10 mouse cellular contexts compared by ENCODE assay signal in genomic region chr1:189817810-189818209, GRCm38 (mm10).
DNase-seq lines count a peak whose midpoint lies in the region; ATAC-seq and TF ChIP-seq lines count a peak whose summit lies in the region.
"Had no signal": no experiment of that assay in that cellular context is flagged by ENCODE, and none has a peak within 500 bp of the region (broad histone marks: within the 10 kb centered on the region; RNA-seq: fewer than 3 reads in every experiment).

No protein-coding gene starts in this region.

- H3K27ac ChIP-seq in intestine, embryonic 15.5 days: 0 out of 2 replicates have a peak overlapping the region, but pooled peaks have one; percentile 33
- H3K27ac ChIP-seq in limb, embryonic 14.5 days (replicated peaks; ENCODE audit: low read depth, low read length): peak overlapping the region; percentile 68; the same call in 1 of the 2 replicates
- no peak overlapping the region for H3K27ac ChIP-seq in midbrain, embryonic 14.5 days (replicated peaks; ENCODE audit: low read depth, low read length)
- no peak overlapping the region for H3K27ac ChIP-seq in forebrain, embryonic 12.5 days
- H3K27ac ChIP-seq in forebrain, embryonic 15.5 days (replicated peaks): no peak overlapping the region
- H3K27ac ChIP-seq: macrophage had no signal

- no peaks in the 10 kb centered on the region for H3K9me3 ChIP-seq in intestine, embryonic 15.5 days
- no peaks in the 10 kb centered on the region for H3K9me3 ChIP-seq in limb, embryonic 14.5 days (ENCODE audit: control insufficient read depth, low read length)
- no peaks in the 10 kb centered on the region for H3K9me3 ChIP-seq in midbrain, embryonic 14.5 days (ENCODE audit: control insufficient read depth, low read length)
- no peaks in the 10 kb centered on the region for H3K9me3 ChIP-seq in forebrain, embryonic 12.5 days
- H3K9me3 ChIP-seq in forebrain, embryonic 15.5 days: no peaks in the 10 kb centered on the region

- H3K27me3 ChIP-seq in intestine, embryonic 15.5 days (replicated peaks): no peaks in the 10 kb centered on the region
- H3K27me3 ChIP-seq in limb, embryonic 14.5 days (ENCODE audit: control insufficient read depth, insufficient read depth, low read length): no peaks in the 10 kb centered on the region
- H3K27me3 ChIP-seq in midbrain, embryonic 14.5 days (ENCODE audit: control insufficient read depth, insufficient read depth, low read length): no peaks in the 10 kb centered on the region
- 0 out of 2 replicates have a peak, but pooled peaks cover 3% of the 10 kb centered on the region for H3K27me3 ChIP-seq in forebrain, embryonic 12.5 days
- H3K27me3 ChIP-seq in forebrain, embryonic 15.5 days: no peaks in the 10 kb centered on the region

- 39% methylated on average over 9 of the region's 9 CpGs for WGBS in lung, adult 2 months
- WGBS in intestine, embryonic 15.5 days: 56% methylated on average over 9 of the region's 9 CpGs
- 52% methylated on average over 9 of the region's 9 CpGs for WGBS in limb, embryonic 14.5 days
- WGBS in midbrain, embryonic 14.5 days: 90% methylated on average over 9 of the region's 9 CpGs
- whole genome bisulfite sequencing in forebrain, embryonic 12.5 days: 86% methylated on average over 9 of the region's 9 CpGs
- WGBS in forebrain, embryonic 15.5 days: 79% methylated on average over 9 of the region's 9 CpGs

- H3K4me3 ChIP-seq in lung, adult 2 months (replicated peaks; ENCODE audit: extremely low read depth, low read depth, low read length): no peak overlapping the region
- H3K4me3 ChIP-seq in intestine, embryonic 15.5 days (replicated peaks): no peak overlapping the region
- no peak overlapping the region for H3K4me3 ChIP-seq in limb, embryonic 14.5 days (replicated peaks; ENCODE audit: low read length)
- H3K4me3 ChIP-seq in midbrain, embryonic 14.5 days (replicated peaks; ENCODE audit: low read depth, low read length): no peak overlapping the region
- no peak overlapping the region for H3K4me3 ChIP-seq in forebrain, embryonic 12.5 days (replicated peaks)
- H3K4me3 ChIP-seq in forebrain, embryonic 15.5 days: no peak overlapping the region

- TF ChIP-seq POLR2A in lung, adult 2 months (IDR thresholded peaks at IDR 0.05; ENCODE audit: borderline replicate concordance, extremely low read depth, low read depth, low read length): no peak
- TF ChIP-seq POLR2A in limb, embryonic 14.5 days (IDR thresholded peaks at IDR 0.05; ENCODE audit: borderline replicate concordance, extremely low read depth, insufficient read depth, insufficient read length): no peak

- ATAC-seq in intestine, embryonic 15.5 days: no peak
- 0 out of 2 replicates have a peak, but pooled peaks have one; percentile 34 for ATAC-seq in limb, embryonic 14.5 days (ENCODE audit: low FRiP score, low read depth)
- ATAC-seq in midbrain, embryonic 14.5 days (ENCODE audit: low FRiP score, low TSS enrichment): no peak
- no peak for ATAC-seq in forebrain, embryonic 12.5 days (ENCODE audit: low FRiP score)
- ATAC-seq in forebrain, embryonic 15.5 days (replicated peaks): no peak

- no peak overlapping the region for H3K4me2 ChIP-seq in intestine, embryonic 15.5 days (replicated peaks)
- 0 out of 2 replicates have a peak overlapping the region, but pooled peaks have one; percentile 4 for H3K4me2 ChIP-seq in limb, embryonic 14.5 days (replicated peaks; ENCODE audit: low read depth, low read length, severe bottlenecking)
- H3K4me2 ChIP-seq in midbrain, embryonic 14.5 days (ENCODE audit: low read length): no peak overlapping the region
- H3K4me2 ChIP-seq in forebrain, embryonic 12.5 days: no peak overlapping the region
- H3K4me2 ChIP-seq in forebrain, embryonic 15.5 days (replicated peaks): no peak overlapping the region

- peak; percentile 34 to 47 for DNase-seq in lung, adult 18-20 months
- no peak for DNase-seq in lung, adult 2 months
- DNase-seq in limb, embryonic 14.5 days (ENCODE audit: low spot score): peak; percentile 44
- DNase-seq in midbrain, embryonic 14.5 days: no peak
- DNase-seq in cerebellum, adult 11 months: no peak

- no peak for TF ChIP-seq CTCF in lung, adult 2 months (IDR thresholded peaks at IDR 0.05; ENCODE audit: insufficient read depth, low read length)

- H3K4me1 ChIP-seq in lung, adult 2 months (ENCODE audit: control insufficient read depth, insufficient read depth, low read length): peaks cover 13% of the 10 kb centered on the region
- peaks cover 6% of the 10 kb centered on the region; the same call in 1 of the 2 replicates for H3K4me1 ChIP-seq in intestine, embryonic 15.5 days (replicated peaks)
- H3K4me1 ChIP-seq in limb, embryonic 14.5 days (ENCODE audit: control insufficient read depth, insufficient read depth, low read length): peaks cover 16% of the 10 kb centered on the region
- H3K4me1 ChIP-seq in midbrain, embryonic 14.5 days (ENCODE audit: control insufficient read depth, insufficient read depth, low read length): no peaks in the 10 kb centered on the region
- H3K4me1 ChIP-seq in forebrain, embryonic 12.5 days: no peaks in the 10 kb centered on the region
- no peaks in the 10 kb centered on the region for H3K4me1 ChIP-seq in forebrain, embryonic 15.5 days

- no peak overlapping the region for H3K9ac ChIP-seq in intestine, embryonic 15.5 days
- no peak overlapping the region for H3K9ac ChIP-seq in limb, embryonic 14.5 days (ENCODE audit: low read depth, low read length, severe bottlenecking)
- no peak overlapping the region for H3K9ac ChIP-seq in midbrain, embryonic 14.5 days (replicated peaks; ENCODE audit: low read length)
- no peak overlapping the region for H3K9ac ChIP-seq in forebrain, embryonic 12.5 days
- H3K9ac ChIP-seq in forebrain, embryonic 15.5 days (replicated peaks): no peak overlapping the region

- no peaks in the 10 kb centered on the region for H3K36me3 ChIP-seq in intestine, embryonic 15.5 days
- peaks cover 4% of the 10 kb centered on the region; the same call in 1 of the 2 replicates for H3K36me3 ChIP-seq in limb, embryonic 14.5 days (ENCODE audit: control insufficient read depth, insufficient read depth, low read length)
- no peaks in the 10 kb centered on the region for H3K36me3 ChIP-seq in midbrain, embryonic 14.5 days (ENCODE audit: control insufficient read depth, insufficient read depth, low read length)
- H3K36me3 ChIP-seq in forebrain, embryonic 12.5 days (replicated peaks): no peaks in the 10 kb centered on the region
- H3K36me3 ChIP-seq in forebrain, embryonic 15.5 days: no peaks in the 10 kb centered on the region
- H3K36me3 ChIP-seq: G1E had no signal

Comparison
In these comparisons a context has a peak if more than half of its experiments do, and no peak if none do; other contexts are left out.
1. DNase-seq: peak in lung, adult 18-20 months (2 of 2) and limb, embryonic 14.5 days (single experiment); none in lung, adult 2 months (single experiment), midbrain, embryonic 14.5 days (single experiment) and cerebellum, adult 11 months (single experiment).
2. H3K27ac ChIP-seq: peak in intestine, embryonic 15.5 days (single experiment) and limb, embryonic 14.5 days (single experiment); none in midbrain, embryonic 14.5 days (single experiment), forebrain, embryonic 12.5 days (single experiment) and forebrain, embryonic 15.5 days (single experiment).